Mouse (Mus musculus) ES-Bruce4 (cell line): Measurements from ENCODE around the gene Cracr2b. TPM values are rescaled to one million over a fixed set of nuclear protein-coding genes. Genes with fewer than 3 reads are reported as not detected.
A peak's percentile ranks its signal among the peaks of the same experiment; 100 is the strongest.

ENCODE experiments used
- H3K27ac ChIP-seq: 2 replicates; pipeline ENCODE4 v1.5.1; 2012; ENCODE audit warnings: low read length, inconsistent platforms; ENCODE audit not compliant: insufficient read depth
- H3K27me3 ChIP-seq: 2 replicates; pipeline ENCODE4 v1.6.1; 2012; ENCODE audit warnings: mild to moderate bottlenecking, low read length, inconsistent platforms; ENCODE audit not compliant: control insufficient read depth, poor library complexity, insufficient read depth, severe bottlenecking
- H3K36me3 ChIP-seq: 2 replicates; pipeline ENCODE4 v1.6.1; 2012; ENCODE audit warnings: inconsistent platforms, mild to moderate bottlenecking, low read length, moderate library complexity; ENCODE audit not compliant: control insufficient read depth, poor library complexity, insufficient read depth, severe bottlenecking
- H3K4me1 ChIP-seq: one replicate; pipeline ENCODE4 v1.8.1; 2011; ENCODE audit warnings: low read length; ENCODE audit not compliant: control insufficient read depth, insufficient read depth
- H3K4me3 ChIP-seq: 2 replicates; pipeline ENCODE4 v1.5.1; 2011; ENCODE audit warnings: low read depth, mild to moderate bottlenecking, low read length
- H3K9ac ChIP-seq: 2 replicates; pipeline ENCODE4 v1.6.1; 2012; ENCODE audit warnings: low read depth, mild to moderate bottlenecking, inconsistent platforms; ENCODE audit not compliant: poor library complexity, severe bottlenecking
- H3K9me3 ChIP-seq: replicated peaks from 2 replicates; pipeline ENCODE4 v1.6.1; 2012; ENCODE audit warnings: mild to moderate bottlenecking, low read length, inconsistent platforms; ENCODE audit not compliant: control insufficient read depth, poor library complexity, insufficient read depth, severe bottlenecking
- CTCF ChIP-seq: IDR thresholded peaks from one replicate; pipeline ENCODE4 v1.8.1; 2011; ENCODE audit warnings: low read depth, low read length
- EP300 ChIP-seq: IDR thresholded peaks from 2 replicates; pipeline ENCODE4 v1.6.1; 2011; ENCODE audit warnings: low read depth, low read length; ENCODE audit not compliant: insufficient read depth
- POLR2A ChIP-seq: IDR thresholded peaks from one replicate; pipeline ENCODE4 v1.8.1; 2011; ENCODE audit warnings: low read length; ENCODE audit not compliant: insufficient read depth
- polyA plus RNA-seq: library from polyadenylated mRNA; stranded (reverse); fragments of >200 nt; gene quantifications from 2 replicates; pipeline ENCODE4 v1.2.4, GENCODE M21; 2011; ENCODE audit warnings: low read depth; ENCODE audit not compliant: missing spikeins, insufficient read depth, insufficient read length

The Cracr2b gene
- polyA plus RNA-seq, 1 experiment = 13.5 TPM

DNA sequence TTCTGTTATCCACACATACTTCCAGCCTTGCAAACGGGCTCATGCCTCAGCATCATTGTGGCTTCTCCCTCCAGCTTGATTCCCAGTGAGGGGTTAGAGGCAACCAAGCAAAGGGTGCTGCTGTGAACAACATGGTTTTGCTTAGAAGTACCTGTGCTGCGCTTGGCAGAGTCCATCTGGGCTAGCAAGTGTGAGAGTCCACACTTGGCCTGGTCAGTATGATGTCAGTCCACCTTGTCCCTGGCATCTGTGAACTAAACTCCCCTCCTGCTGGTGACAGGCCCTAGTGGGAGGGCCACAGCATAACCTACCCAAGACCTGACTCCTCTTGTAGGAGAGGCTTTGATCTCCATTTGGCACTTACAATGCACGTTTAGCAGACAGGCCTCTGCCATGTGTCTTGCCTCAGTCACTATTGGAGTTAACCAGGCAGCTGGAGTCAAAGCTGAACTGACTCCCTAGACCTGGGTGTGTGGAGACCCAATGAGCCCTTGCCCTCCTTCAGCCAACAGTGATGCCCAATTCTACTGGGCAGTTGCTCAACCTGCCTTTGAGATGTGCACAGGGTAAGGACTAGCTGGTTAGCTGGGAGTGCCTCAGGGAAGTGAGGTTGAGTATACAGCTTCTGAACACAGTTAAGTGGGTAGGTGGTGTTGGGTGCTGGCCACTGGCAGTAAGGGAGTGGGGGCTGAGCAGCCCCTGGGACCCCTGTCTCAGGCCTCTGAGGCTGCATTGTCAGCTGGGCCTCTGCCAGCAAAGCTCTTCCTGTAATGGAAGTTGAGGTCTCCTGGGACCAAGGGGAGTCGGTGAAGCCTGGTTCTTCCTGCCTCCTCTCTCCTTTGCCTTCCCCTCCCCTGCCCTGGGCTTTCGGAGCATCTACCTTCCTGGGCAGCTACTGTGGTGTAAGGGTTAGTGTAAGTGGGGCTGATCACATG is 23.6 kb downstream of the Cracr2b start:
- no peak overlapping the region for H3K27ac ChIP-seq
- H3K36me3 ChIP-seq = no peaks in the 10 kb centered on the region
- no peak overlapping the region for H3K4me3 ChIP-seq
- TF ChIP-seq CTCF (no peak), POLR2A (no peak)
- H3K9me3 ChIP-seq = no peaks in the 10 kb centered on the region
- H3K9ac ChIP-seq = no peak overlapping the region
- H3K4me1 ChIP-seq = peaks cover 5% of the 10 kb centered on the region
- H3K27me3 ChIP-seq = no peaks in the 10 kb centered on the region

DNA sequence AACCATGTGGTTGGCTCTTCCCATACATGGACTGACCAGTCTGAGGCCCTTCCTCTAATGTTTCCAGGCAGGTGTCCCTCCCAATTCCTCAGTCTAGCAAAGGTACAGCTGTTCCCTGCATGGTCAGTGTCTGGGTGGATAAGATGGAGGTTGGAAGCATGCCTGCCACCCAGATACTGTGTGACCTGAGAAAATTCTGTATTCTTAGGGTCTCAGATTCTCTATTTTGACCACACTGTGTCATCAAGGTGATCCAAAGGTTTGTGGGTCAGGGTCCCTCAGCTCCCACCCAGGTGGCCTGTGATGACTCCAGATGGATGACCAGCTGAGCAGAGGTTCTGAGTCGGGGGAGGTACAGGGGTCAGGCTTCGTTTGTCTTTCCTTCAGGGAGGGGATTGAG is 24.3 kb downstream of the Cracr2b start:
- Histone ChIP-seq H3K4me1 (peaks cover 5% of the 10 kb centered on the region), H3K27me3 (no peaks in the 10 kb centered on the region), H3K36me3 (no peaks in the 10 kb centered on the region), H3K4me3 (no peak overlapping the region), H3K9me3 (no peaks in the 10 kb centered on the region), H3K27ac (no peak overlapping the region), H3K9ac (no peak overlapping the region)
- TF ChIP-seq POLR2A (no peak), EP300 (no peak), CTCF (no peak)

GRCm38 (mm10) chr7:141485606-141486005 is 24.7 kb downstream of the Cracr2b start:
- H3K27me3 ChIP-seq = no peaks in the 10 kb centered on the region
- H3K27ac ChIP-seq = no peak overlapping the region
- no peaks in the 10 kb centered on the region for H3K36me3 ChIP-seq
- no peaks in the 10 kb centered on the region for H3K9me3 ChIP-seq
- no peak overlapping the region for H3K4me3 ChIP-seq
- peaks cover 5% of the 10 kb centered on the region for H3K4me1 ChIP-seq
- no peak for TF ChIP-seq CTCF
- no peak for TF ChIP-seq EP300
- TF ChIP-seq POLR2A = no peak
- H3K9ac ChIP-seq = no peak overlapping the region

DNA sequence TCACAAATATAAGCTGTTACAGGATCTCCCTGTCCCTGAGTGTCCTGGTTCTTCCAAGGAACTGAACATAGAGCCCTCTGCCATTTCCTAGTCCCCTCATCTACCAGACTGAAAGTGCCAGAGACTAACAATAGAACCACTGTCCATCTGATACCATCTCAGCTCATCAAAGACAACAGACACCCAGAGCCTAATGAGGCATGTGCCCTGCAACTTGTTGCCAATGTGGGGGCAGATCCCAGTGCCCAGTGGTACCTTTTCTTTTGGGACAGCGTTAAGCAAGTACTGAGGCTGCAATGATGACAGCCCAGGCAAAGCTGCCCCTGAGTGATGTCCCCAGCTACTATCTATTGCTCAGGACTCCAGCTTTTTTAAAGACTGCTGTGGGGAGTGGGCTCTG is 25.3 kb downstream of the Cracr2b start:
- peaks cover 5% of the 10 kb centered on the region for H3K4me1 ChIP-seq
- H3K27ac ChIP-seq = no peak overlapping the region
- no peaks in the 10 kb centered on the region for H3K9me3 ChIP-seq
- no peaks in the 10 kb centered on the region for H3K36me3 ChIP-seq
- TF ChIP-seq POLR2A (no peak), CTCF (no peak), EP300 (no peak)
- H3K4me3 ChIP-seq = no peak overlapping the region
- H3K9ac ChIP-seq = no peak overlapping the region
- H3K27me3 ChIP-seq = no peaks in the 10 kb centered on the region

- H3K27me3 ChIP-seq = no peaks in the 10 kb centered on the region
- no peak overlapping the region for H3K9ac ChIP-seq
- peaks cover 5% of the 10 kb centered on the region for H3K4me1 ChIP-seq
- H3K36me3 ChIP-seq = no peaks in the 10 kb centered on the region
- no peaks in the 10 kb centered on the region for H3K9me3 ChIP-seq
- no peak overlapping the region for H3K27ac ChIP-seq
- no peak overlapping the region for H3K4me3 ChIP-seq
- TF ChIP-seq EP300 (no peak), POLR2A (no peak), CTCF (no peak)
Measured at GRCm38 (mm10) chr7:141487141-141487540, 26.2 kb downstream of the Cracr2b start.

DNA sequence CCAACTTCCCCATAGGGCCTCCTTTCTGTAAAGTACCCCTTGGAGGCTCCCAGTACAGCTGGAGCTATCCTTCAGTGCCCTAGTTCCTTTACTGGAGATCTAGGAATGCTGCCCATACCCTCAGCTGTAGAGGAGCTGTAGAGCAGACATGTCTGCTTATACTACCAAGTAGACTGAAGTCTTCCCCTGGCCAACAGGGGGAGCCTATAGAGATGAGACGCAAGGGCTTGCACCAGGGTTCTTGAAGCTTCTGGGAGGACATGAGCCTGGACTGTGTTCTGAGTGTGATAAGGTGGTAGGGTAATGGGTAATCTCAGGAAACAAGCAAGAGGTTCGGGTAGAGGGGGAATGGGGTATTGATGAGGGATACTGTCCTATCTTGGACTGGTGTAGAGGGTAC is 30.3 kb downstream of the Cracr2b start:
- Histone ChIP-seq H3K4me1 (no peaks in the 10 kb centered on the region), H3K36me3 (no peaks in the 10 kb centered on the region), H3K9ac (no peak overlapping the region), H3K4me3 (no peak overlapping the region), H3K9me3 (no peaks in the 10 kb centered on the region), H3K27ac (no peak overlapping the region), H3K27me3 (no peaks in the 10 kb centered on the region)
- TF ChIP-seq POLR2A (no peak), CTCF (peak; percentile 23)
